Mouse (Mus musculus) stomach, postnatal 0 days (tissue): Measurements from ENCODE around the gene Rps27rt.

Source experiments
- CTCF ChIP-seq: IDR thresholded peaks from 2 replicates; pipeline ENCODE4 v1.5.1; 2016; ENCODE audit warnings: antibody characterized with exemption, low read depth, mild to moderate bottlenecking, moderate library complexity
- EP300 ChIP-seq: optimal IDR thresholded peaks from 2 replicates; pipeline ENCODE3; 2016; ENCODE audit warnings: antibody characterized with exemption

- TF ChIP-seq CTCF = no peak
- no peak for TF ChIP-seq EP300
Measured at GRCm38 (mm10) chr9:114944642-114945041, 37.9 kb downstream of the Rps27rt start.
